ENCODE assay signal across 14 mouse cellular contexts in genomic region chr4:135895071-135895571, GRCm38 (mm10). TPM values are rescaled to one million over a fixed set of nuclear protein-coding genes. Genes with fewer than 3 reads are reported as not detected.
DNase-seq lines count a peak whose midpoint lies in the region; ATAC-seq and TF ChIP-seq lines count a peak whose summit lies in the region.
"Had no signal": no experiment of that assay in that cellular context is flagged by ENCODE, and none has a peak within 500 bp of the region (broad histone marks: within the 10 kb centered on the region; RNA-seq: fewer than 3 reads in every experiment).

Cnr2 (plus strand) TSS chr4:135895394.

- no peak for TF ChIP-seq CTCF in kidney, adult 2 months (conservative IDR thresholded peaks at IDR 0.05; ENCODE audit: insufficient read depth, insufficient read length, low read depth, low read length)

- H3K4me3 ChIP-seq in kidney, adult 2 months (ENCODE audit: insufficient read depth, low read depth, low read length): no peak within 1 kb of the TSS
- H3K4me3 ChIP-seq: embryonic facial prominence, embryonic 13.5 days; hindbrain, embryonic 15.5 days; myocyte had no signal

- peak; percentile 17; the same call in 1 of the 2 replicates for ATAC-seq in granulocyte monocyte progenitor cell, adult 5-6 weeks (replicated peaks; ENCODE audit: poor library complexity, severe bottlenecking)

- H3K4me1 ChIP-seq in kidney, adult 2 months (ENCODE audit: control insufficient read depth, insufficient read depth, low read length): no peaks in the 10 kb centered on the region
- H3K4me1 ChIP-seq: hindbrain, embryonic 15.5 days had no signal

- intact Hi-C loops in heart, postnatal 36 days (cut with DNase I): no loop called here

- no peaks in the 10 kb centered on the region for H3K27me3 ChIP-seq in kidney, adult 2 months (replicated peaks; ENCODE audit: control insufficient read depth, insufficient read depth, low read length)
- H3K27me3 ChIP-seq: embryonic facial prominence, embryonic 13.5 days; hindbrain, embryonic 15.5 days had no signal

- WGBS in kidney, adult 2 months: 70% methylated on average over 8 of the region's 8 CpGs

- no peak for TF ChIP-seq POLR2A in kidney, adult 2 months (IDR thresholded peaks at IDR 0.05; ENCODE audit: low read depth, low read length)

- H3K27ac ChIP-seq in kidney, adult 2 months (ENCODE audit: insufficient read depth, low read depth, low read length): no peak within 1 kb of the TSS
- H3K27ac ChIP-seq: embryonic facial prominence, embryonic 13.5 days; hindbrain, embryonic 15.5 days had no signal

- H3K36me3 ChIP-seq in kidney, adult 2 months (ENCODE audit: control insufficient read depth, insufficient read depth, low read length): no peaks in the 10 kb centered on the region
- H3K36me3 ChIP-seq: embryonic facial prominence, embryonic 13.5 days; hindbrain, embryonic 15.5 days had no signal

- DNase-seq in heart, adult 11 months: peak; percentile 91
- no peak for DNase-seq in heart, postnatal 36 days
- peak; percentile 65 to 72 for DNase-seq in B cell, adult 2 months
- DNase-seq in naive thymus-derived CD4-positive, alpha-beta T cell, adult 2 months (ENCODE audit: low read depth): peak; percentile 66
- no peak for DNase-seq in kidney, adult 2 months
- no peak for DNase-seq in adrenal gland, postnatal 14 days
- DNase-seq in urinary bladder, adult 18-20 months (ENCODE audit: low spot score in 2 of 2): no peak
- DNase-seq: cerebellum, adult 18-20 months; lung, embryonic 14.5 days; right cerebral cortex, adult 18-20 months had no signal

RNA-seq across cellular contexts. Expression of gene Cnr2, which starts in this region (rescaled TPM):
- under 1 TPM; 0.49 to 0.50 TPM for total RNA-seq in heart, postnatal 36 days (2021)
- total RNA-seq in granulocyte monocyte progenitor cell, adult 5-6 weeks (2014; fragmentation: Nextera tagmentation): 4.5 and 6.0 TPM in 2 replicates
- total RNA-seq in granulocyte monocyte progenitor cell, adult 5-6 weeks (2017): 4.0 and 5.1 TPM in 2 replicates
- polyA plus RNA-seq in kidney, adult 2 months (2012; rRNA removed): 2.7 and 4.1 TPM in 2 replicates
- total RNA-seq in adrenal gland, postnatal 14 days (2021): 1.9 and 4.7 TPM in 2 replicates
- polyA plus RNA-seq: myocyte had no signal

Comparison
In these comparisons a context has a peak if more than half of its experiments do, and no peak if none do; other contexts are left out.
1. DNase-seq: peak in heart, adult 11 months (single experiment), B cell, adult 2 months (2 of 2) and naive thymus-derived CD4-positive, alpha-beta T cell, adult 2 months (single experiment); none in heart, postnatal 36 days (0 of 2), kidney, adult 2 months (single experiment), adrenal gland, postnatal 14 days (single experiment) and urinary bladder, adult 18-20 months (0 of 2).